Mouse (Mus musculus) lung, postnatal 0 days (tissue): Measurements from ENCODE around the gene Sarm1.
A peak's percentile ranks its signal among the peaks of the same experiment; 100 is the strongest.

Experiments
- CTCF ChIP-seq: IDR thresholded peaks from 2 replicates; pipeline ENCODE4 v1.5.1; 2016; ENCODE audit warnings: antibody characterized with exemption, mild to moderate bottlenecking
- EP300 ChIP-seq: IDR thresholded peaks from 2 replicates; pipeline ENCODE4 v1.6.1; 2016; ENCODE audit warnings: antibody characterized with exemption, mild to moderate bottlenecking, control low read depth

DNA sequence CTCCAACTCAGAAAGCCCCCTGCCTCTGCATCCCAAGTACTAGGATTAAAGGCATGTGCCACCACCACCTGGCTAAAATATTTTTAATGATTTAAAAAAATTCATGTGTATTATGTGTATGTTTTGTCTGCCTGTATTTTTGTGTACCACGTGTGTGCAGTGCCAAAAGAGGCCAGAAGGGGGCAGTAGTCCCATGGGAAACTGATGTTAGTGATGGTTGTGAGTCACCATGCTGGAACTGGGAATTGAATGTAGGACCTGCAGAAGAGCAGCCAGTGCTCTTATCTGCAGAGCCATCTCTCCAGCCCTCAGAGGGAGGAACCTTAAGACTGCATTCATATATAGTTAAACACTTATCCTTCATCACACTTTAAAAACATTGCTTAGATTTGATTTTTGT, 35.7 kb downstream of the Sarm1 start:
- TF ChIP-seq CTCF (peak; percentile 49), EP300 (no peak)
